Mouse (Mus musculus) heart, adult 11 months (tissue): Measurements from ENCODE around the gene Fbxl2.
A peak's percentile ranks its signal among the peaks of the same experiment; 100 is the strongest.
"Not testable (repeated sequence)": the region's sequence is repeated elsewhere in the genome, so short reads cannot be mapped to it uniquely, and the experiment has no call there.

Source experiments
- DNase-seq: peaks from one replicate; pipeline ENCODE4 v3.0.0; 2022

Gene Fbxl2

DNA sequence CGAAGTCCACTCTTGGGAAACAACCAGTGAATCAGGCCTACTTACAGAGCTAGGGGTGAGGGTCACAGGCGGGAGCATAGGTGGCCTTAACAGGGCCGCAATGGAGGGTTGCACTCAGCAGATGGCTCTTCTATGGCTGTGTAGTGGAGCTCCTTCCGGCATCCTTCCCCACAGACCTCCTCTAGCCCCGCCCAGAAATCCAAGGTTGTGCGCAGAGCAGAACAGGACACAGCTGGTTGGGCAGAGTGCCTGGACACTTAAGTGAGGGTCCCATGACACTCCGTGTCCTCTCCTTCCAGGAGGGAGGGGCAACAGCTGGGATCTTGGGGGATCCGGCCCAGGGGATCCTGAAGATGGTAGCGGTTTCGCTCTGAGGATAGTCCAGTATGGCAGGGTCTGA is at the start of gene Fbxl2:
TSS of gene Fbxl2 (minus strand) at position 164 of the 400 bp plus-strand sequence.
- no peak for DNase-seq

DNA sequence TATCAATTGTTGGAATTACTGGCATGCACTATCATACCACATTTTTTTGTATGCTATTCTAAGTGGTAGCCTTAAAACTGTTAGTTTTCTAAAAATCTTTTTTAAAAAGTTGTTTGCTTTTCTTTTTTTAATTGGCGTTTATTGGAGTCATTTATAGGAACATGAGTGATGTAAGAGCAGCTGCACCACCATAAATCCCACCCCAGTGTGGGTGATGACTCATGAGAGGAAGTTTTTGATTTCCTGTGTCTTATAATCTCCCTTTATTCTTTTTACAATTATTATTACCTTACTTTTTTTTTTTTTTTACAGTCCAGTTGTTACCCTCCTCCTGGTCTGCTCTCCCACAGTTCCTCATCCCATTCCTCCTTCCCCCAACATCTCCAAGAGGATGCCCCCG is 48.9 kb upstream of the Fbxl2 start:
- no peak for DNase-seq

DNA sequence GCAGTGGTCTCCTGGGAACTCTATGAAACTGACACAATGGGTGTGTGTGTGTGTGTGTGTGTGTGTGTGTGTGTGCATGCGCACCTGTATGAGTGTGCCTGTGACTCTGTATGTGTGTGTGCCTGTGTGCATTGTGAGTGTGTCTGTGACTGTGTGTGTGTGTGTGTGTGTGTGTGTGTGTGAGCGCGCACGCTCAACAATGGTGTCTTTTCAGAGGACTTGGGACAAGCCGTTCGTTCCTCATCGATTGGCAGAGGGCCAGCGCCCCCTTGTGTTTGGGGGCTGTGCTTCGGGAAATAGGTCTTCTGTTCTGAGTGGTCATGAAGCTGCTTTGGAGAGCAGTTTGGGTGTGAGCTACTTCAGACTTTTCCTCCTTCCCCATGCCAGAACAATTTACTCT is 46.2 kb upstream of the Fbxl2 start:
- not testable (repeated sequence) for DNase-seq

DNA sequence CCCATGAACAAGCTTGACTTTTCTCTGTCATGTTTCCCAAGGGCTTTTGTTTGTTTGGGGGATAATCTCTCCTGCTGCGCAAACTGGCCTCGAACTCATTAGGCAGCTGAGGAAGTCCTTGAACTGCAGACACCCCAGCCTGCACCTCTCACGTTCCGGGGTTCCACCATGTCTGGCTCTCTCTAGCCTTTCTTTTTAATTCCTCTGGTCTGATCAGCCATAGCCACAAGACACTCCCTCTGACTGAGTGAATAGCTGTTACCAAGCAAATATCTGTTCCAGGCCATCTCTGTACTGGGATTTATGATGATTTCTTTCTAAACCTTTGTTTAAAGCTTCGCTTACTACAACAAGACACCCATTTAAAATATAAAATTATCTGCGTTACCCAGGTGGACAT is 42.9 kb upstream of the Fbxl2 start:
- DNase-seq, result not testable (repeated sequence)

DNA sequence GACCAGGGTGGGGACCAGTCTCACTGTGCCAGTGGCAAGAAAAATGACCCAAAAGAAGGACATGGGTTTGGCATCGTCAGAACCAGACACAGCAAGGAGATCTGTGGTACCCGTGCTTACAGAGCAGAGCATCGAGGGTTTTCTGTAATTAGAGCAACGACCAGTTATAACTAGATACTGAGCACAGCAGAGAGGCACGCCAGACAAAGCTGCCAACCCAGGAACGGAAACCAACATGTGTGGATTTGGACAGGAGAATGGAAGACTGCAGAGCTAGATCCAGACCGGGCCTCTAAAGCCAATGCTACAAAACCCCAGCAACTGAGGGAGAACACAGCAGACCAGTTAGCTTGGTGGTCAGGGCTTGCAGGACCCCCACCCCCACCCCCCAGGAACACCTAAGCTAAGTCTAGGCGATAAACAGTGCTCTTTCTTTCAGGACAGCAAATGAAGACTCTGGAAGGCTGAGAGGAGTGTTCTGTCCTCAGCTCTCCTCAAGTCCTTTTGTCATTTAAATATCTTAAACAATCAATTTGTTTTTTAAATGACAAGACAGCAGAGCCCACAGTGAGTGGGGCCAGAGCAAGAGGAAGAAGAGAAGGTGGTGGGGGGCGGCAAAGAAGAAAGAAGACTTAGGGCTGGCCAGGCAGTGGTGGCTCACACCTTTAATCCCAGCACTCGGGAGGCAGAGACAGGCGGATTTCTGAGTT is 41.3 kb upstream of the Fbxl2 start:
- peak; percentile 82 for DNase-seq

DNA sequence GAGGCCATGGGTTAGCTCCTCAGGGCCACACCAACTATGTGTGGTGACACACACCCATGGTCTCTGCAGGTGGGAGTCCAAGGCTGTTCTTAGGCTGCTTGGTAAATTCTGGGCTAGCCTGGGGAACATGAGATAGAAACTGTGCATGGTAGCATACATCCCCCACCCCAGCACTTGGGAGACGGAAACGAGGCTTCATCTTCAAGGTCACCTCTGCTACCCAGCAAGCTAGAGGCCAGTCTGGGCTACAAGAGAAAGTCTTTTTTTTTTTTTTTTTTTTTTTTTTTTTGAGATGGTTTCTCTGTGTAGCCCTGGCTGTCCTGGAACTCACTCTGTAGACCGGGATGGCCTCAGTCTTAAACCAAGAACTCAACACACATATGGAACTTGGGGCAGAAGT is 40.4 kb upstream of the Fbxl2 start:
- no peak for DNase-seq

DNA sequence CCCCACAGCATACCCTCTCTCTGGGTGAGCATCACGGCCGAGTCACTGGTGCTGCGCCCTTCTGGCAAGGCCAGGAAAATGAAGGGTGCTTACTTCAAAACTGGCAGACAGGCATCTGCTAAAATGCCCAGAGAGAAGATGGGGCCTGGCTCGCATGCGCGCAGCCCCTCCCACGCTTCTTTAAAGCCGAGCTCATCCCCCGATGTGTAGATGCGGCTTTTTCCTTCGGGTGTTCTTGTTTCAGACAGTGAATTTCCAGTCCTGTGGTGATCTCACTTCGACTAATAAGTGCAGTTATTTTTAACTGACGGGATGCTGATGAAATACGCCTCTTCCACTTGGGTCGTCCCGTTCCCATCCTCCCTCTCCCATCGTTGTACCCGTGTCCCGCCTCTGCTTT is 27.7 kb upstream of the Fbxl2 start:
- DNase-seq, result no peak

DNA sequence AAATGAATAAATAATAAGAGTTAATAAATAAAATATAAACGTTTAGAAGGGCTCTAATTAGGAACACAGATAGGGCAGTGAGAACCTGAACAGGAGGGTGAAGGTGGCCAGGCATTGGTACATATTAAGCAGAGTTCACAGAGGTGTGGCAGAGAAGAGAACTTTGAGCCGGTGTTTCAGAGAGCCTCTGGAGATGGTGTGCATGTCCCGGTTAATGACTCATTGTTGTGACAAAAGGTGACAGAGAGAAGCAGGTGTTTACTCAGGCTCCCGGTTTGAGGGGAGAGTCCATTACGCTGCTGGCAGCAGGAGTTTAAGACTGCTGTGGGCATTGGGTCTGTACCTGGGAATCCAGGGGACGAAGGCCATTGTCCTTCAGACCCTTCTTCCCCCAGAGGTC is 23.4 kb upstream of the Fbxl2 start:
- no peak for DNase-seq

DNA sequence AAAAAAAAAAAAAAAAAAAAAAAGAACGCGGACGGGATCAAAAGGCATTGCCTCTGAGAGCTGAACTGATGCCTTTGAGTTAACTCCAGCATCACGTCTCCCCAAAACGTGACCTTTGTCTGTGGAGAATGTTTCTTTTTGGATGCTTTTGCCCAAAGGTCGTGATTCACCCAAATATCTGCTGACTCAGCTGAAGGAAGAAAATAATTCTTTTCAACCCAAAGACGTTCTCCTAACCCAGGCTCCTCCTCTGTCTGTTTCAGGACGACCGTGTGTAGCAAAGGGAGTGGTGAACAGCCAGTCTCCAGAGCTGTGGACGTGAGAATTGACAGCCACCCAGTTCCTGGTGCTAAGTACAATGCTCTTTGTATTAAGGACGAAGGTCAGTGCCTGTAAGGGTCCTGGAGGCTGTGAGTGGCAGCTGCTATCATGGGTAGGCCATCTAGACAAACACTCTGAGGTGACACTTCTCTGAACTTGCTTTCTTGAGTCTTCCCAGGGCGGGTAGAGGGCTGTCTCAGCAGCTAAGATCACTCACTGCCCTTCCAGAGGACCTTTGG is 22.6 kb upstream of the Fbxl2 start:
- no peak for DNase-seq

DNA sequence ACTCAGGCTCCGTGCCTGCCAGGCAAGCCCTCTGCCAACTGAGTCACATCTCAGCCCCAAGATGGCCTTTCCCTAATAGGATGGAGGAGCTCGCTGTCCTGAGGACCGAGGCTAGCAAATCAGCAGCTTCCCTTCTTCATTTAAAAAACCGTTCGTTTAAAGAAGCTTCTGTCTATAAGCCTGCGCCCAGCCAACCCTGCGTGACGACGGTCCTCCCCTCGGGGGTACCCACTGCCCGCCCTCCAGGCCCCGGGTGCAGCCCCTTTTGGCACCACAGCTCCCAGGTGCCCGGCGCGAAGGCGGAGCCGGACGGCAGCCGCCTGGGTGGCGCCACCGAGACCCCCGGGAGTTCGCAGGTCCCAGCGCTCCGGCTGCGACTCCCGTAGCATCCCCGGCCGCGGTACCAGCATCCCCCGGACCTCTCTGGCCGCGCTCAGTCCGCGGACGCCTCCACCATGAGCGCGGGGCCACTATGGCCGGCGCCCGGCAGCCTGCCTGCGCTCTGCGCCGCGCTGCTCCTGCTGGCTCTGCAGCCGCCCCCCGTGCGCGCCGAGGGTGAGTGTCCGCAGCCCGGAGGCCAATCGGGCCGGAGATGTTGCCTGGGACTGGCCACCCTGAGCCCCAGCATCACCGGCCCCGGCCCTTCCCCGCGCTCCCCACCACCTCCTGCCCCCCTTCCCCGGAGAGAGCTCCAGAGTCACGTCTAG is 11.3 kb upstream of the Fbxl2 start, which contains the start of gene Susd5:
TSS of gene Susd5 (plus strand) at position 51 of the 707 bp plus-strand sequence.
- DNase-seq, result no peak

DNA sequence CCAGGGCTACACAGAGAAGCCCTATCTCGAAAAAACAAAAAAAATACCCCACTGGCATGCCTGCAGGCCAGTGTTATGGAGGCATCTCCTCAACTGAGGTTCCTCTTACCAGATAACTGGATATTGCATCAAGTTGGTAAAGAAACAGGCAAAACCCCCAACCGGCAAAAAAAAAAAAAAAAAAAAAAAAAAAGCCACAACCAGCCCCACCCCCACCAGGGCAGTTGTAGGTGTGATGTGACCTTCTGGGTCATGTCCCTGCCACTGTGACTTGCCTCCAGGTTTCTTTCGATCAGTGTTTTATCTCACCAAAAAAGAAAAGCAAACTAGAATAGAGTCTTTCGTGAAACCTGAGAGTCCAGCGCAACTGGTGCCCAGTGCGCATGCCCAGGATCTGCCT is 6.9 kb upstream of the Fbxl2 start:
- DNase-seq, result no peak

DNA sequence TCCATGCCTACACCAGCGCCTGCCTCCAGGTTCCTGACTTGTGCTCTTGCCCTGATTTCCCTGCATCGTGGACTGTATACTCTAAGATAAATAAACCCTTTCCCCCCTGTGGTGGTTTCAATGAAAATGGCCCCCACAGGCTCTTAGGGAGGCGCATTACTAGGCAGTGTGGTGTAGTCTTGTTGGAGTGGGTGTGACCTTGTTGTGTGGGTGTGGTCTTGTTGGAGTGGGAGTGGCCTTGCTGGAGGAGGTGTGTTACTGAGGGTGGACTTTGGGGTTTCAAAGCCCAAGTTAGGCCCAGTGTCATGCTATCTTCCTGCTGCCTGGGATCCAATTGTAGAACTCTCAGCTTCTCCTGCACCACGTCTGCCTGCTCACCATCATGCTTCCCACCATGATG is 6.0 kb upstream of the Fbxl2 start:
- no peak for DNase-seq

DNA sequence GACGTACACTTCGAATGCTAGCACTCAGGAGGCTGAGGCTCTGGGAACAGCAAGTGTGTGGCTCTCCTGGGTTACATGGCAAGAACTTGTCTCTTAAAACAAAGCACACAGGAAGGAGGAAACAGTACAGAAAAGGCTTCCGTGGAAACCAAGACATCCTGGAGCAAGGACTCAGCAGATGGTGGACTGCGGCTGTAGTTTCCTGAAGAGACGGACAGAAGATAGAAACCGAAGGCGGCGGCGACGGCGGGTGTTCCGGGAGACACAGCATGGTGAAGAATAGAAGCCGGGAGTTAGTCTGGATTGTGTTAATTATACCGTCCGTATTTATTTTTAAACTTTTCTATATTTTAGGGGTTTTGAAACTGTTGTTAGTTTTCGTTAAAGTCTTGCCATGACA is 4.8 kb upstream of the Fbxl2 start:
- DNase-seq, result no peak

DNA sequence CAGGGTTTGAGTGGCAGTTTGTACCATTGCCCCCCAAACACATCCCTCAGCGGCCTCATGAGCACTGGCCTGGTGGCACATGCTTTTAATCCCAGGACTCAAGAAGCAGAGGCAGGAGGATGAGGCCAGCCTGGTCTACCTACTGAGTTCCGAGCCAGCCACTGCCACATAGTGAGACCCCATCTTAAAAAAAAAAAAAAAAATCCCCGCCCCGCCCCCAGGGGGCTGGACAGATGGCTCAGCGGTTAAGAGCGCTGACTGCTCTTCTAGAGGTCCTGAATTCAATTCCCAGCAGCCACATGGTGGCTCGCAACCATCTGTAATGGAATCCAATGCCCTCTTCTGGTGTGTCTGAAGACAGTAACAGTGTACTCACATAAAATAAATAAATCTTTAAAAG is 4.1 kb upstream of the Fbxl2 start:
- no peak for DNase-seq

DNA sequence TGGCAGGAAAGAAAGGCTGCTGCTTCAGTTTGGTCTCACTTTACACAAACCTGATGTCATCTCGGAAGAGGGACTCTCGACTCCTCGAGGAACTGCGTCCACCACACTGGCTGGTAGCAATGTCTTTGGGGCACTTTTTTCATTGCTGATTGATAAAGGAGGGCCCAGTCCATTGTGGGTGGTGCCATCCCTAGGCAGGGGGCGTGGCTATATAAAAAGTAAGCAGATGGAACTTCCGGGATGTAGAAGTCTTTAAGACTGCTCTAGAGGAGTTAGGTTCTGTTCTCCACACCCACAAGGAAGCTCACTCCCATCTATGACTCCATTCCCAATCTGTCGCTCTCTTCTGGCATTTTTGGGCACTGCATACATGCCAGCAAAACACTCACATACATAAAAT is 685 bp upstream of the Fbxl2 start:
- no peak for DNase-seq

DNA sequence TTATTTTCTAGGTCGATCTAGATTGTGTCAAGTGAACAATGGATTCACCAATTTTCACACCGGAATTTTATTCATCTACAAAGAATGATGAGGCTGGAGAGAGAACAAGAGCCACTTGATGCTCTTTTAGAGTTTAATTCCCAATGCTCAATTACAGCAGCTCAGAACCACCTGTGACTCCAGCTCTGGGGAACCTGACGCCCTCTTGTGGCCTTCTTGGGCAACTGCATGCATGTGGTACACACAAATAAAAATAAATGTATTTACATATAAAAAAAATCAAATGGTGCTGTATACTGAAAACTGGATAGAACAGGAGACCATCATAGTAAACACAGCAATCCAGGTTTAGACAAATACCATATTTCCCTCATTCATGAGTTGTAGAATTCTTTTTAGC is 1.5 kb downstream of the Fbxl2 start:
- DNase-seq, result no peak

DNA sequence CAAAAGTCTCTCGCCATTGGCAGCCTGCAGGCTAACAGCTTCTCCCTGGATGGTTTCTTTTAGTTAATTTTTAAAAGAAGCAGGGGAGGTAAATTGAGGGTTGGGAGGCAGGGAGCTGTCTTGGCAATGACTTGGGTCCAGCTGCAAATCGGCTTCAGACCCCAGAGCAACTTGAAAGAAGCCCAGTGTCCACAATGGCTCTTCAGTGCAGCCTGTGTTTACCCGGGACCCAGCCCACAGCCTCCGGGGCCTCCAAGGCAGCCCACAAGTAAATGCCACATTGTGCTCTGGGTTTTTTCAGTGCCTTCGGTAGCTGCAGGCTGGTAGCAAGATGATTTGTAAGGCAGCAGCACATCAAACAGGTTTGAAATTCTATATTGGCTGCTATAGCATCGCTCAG is 3.5 kb downstream of the Fbxl2 start:
- no peak for DNase-seq

DNA sequence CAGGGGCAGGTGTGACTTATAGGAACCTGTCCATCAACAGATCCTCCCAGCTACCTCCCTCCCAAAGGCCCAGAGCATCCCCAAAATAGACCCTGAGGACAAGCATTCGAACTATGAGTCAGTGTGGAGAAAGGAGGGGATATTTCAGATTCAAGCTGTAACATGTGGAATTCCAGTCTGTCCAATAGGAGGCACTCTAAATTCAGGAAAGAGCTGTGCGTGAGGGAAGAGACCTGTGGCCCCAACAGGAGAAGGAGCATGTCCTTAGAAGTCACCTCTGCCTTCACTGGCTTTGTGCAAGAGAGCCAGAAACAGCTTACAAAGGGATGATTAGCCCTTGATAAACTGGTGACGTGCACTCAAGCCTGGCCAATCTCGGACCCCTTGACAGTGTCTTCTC is 5.0 kb downstream of the Fbxl2 start:
- no peak for DNase-seq

DNA sequence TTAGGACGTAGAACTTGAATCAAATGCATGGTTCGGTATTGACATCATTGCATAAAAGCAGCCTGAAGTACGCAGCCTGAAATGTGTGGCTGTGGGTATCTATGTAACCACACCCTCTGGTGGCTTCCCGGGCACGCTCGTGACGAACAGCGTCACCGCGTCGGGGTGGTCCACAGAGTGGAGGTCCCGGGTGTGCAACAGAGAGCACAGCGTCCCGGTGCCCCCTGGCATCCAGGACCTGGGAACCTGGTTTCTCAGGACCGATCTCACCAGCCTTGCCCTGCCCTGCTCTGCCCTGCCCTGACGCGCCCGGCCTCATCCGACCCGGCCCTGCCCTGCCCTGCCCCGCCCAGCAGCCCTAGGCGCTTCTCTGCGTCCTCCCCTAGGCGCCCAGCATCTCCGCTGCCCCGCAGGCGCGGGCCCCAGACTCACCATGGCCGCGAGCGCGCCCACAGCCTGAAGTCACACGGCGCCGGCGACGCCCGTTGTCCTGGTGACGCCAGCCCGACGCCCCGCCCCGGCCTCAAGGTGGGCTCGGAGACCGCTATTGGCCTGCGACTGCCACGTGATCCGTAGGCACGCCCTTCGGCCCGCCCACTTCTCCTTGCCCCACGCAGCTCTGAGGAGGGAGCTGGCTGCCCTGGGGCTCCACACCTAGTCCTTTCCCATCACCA is 19.6 kb downstream of the Fbxl2 start:
- DNase-seq, result peak; percentile 95

DNA sequence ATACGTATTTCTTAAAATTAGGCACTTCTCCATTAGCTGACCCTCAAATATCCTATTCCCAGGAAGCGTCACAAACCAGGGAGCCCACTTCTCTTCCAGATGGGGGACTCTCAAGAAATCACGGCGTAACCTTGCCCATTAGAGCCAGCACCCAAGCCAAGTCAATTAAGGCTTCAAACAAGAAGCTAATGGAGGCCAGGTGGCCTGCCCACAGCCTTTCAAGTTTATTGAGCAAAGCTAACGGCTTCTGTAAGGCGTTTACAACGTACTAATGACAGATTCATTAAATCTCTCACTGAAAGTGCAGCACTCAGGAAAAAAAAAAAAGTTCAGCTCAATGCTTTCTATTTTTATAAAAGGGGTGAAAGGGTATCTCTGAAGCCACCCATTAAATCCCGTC is 20.1 kb downstream of the Fbxl2 start:
- no peak for DNase-seq

DNA sequence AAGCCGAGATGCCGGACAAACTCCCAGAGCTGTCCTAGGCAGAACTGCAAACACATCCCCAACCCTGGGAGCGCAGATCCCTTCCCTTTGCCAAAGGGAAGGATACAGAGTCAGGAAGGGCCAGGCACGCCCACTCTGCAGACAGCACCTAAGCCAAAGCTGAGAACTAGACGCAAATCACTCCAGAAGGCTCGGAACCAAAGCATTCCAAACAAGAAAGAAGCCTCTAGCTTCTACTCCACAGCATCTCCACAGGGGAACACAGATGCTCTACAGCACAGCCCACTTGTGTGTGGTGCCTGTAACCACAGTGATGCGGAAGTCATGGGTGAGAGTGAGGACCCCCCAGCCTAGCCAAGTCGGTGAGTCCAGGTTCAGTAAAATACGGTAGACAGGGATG is 20.8 kb downstream of the Fbxl2 start:
- DNase-seq, result no peak

DNA sequence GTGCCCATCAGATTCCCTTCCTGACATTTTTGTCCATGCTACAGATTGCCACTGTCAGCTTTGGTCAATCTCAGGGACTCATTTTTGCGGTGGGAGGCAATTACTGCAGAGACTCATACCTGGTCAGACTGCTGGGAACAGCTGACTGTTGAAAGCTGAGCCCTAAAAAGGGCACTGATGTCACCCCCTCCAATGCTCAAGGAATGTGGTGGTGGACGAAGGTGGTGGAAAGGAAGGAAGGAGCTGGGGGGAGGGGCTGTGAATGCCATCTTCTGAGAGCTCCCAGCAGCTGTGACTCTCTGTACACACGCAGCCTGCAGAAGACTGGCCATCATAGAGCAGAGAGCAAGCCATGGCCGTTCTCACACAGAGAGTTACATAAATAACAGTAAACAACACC is 23.9 kb downstream of the Fbxl2 start:
- DNase-seq, result no peak

DNA sequence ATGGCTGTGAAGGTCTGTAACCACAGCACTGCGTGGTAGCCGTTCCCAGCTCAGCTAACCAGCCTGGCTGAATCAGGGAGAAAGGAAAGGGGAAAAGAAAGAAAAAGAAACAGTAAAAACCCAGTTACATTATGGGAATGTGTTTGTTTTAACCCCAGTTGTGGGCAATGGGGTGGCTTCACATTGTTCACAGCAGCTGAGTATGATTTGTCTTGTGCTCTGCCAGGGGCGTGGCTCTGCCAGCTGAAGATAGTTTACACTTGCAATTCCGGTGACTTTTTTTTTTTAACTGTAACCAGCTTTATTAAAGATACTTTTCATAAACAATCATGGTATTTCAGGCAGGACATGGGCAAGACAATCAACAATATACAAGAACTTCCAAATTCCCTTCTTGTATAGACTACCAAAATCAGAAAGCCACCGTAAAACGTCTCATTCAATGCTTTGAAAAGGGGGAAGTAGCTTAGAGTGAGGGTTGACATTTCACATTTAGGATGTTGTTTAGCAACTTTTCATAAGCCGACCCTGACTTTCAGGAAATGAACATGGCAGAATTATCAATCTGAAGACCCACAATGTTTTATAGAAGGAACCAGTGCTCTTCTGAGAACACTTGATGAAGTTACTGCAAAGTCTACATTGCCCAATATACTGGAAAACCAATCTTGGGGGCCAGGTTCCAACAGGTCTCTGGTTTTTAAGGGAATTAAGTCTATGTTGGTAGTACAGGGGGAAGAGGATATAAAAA is 26.8 kb downstream of the Fbxl2 start:
- DNase-seq, result no peak
